Mouse (Mus musculus) cerebellum, adult 11 months (tissue): ENCODE measurements at regions not wholly inside any gene's neighbourhood (a gene's known extent, or its start where the extent isn't known, plus 50 kb on each side); places are given as distances from the start of the nearest gene placed in this dataset.

Experiments
- DNase-seq: peaks from one replicate; pipeline ENCODE4 v3.0.0; 2022

DNA sequence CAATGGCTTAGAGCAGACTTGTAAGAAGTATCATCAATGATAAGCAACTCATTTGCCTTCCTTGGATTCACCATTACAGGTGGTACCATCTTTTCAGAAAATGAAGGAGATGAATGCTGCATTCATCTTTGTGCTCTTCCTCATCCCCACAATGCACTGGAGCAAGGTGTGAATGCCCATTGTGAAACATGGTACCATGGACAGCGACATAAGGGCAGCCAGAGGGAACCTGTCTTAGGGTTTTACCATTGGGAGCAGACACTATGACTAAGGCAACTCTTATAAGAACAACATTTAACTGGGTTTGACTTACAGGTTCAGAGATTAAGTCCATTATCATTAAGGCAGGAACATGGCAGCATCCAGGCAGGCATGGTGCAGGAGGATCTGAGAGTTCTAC lies 60.1 kb upstream of the Kcnj6 start:
- DNase-seq, result no peak

DNA sequence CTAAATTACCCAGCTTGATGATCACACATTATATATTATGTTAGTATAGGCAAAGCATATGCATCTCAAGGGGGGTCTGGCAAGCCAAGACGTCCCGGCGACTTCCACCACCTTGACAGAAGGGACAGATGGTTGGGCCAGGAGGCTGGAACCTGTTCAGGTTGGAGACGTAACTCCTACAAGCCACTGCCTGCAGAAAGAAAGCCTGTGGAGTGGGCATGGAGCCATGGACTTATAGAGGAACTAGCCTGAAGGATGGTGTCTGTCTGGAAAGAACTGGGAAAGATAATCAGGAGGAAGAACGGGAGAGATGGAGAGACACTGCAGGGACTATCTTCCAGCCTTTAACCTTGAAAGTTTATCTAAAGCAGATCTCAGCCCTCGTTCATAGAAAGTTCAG lies 66.9 kb upstream of the Kcnj6 start:
- DNase-seq, result peak; percentile 92

DNA sequence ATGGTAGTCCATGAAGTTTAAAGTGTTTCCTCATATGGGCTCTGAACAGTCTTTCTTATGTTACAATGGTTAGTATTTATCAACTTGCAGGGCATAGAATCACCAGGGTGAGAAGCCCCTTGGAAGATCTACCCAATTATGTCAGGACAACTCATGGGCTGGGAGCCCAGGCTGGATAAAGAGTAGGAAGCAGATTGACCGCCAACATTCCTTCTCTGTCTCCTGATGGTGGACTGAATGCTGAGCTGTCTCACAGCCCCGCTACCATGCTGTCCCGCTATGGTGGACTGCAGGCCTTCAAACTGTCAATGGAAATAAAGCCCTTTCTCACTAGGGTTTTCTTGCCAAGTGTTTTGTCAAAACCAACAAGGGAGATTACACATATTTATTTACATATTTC lies 69.2 kb upstream of the Kcnj6 start:
- no peak for DNase-seq

DNA sequence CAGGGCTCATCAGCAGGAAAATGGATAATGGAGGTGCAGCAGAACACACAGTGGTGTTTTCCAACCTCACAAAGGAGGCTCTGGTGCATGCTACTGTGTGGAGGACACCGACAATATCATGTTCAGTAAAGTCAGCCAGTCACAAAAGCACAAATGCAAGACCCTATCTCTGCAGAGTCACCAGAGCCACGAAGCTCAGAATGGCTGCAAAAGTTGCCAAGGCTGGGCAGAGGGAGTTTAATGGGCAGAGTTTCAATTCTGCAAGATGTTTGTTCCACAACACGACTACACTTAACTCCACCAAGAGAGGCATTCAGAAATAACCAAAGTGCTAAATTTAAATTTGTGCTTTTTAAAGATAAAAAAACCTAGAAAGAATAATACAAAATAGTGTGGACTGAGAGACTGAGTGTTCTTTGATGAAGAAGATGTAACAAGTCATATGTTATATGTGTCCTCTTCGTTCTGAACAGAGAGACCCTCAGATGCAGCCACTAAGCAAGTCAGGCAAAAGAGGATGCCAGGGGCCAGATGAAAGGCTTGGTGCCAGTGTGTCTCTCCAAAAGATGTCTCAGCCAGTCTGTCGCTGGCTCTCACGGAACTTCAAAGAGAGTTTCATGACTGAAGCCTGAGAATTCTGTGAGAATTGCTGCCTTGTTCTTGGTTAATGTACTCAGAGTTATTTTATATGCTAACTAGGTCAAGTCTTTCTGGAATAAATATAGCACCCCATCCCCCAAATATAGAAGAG lies 95.1 kb upstream of the Kcnj6 start:
- DNase-seq, result no peak

DNA sequence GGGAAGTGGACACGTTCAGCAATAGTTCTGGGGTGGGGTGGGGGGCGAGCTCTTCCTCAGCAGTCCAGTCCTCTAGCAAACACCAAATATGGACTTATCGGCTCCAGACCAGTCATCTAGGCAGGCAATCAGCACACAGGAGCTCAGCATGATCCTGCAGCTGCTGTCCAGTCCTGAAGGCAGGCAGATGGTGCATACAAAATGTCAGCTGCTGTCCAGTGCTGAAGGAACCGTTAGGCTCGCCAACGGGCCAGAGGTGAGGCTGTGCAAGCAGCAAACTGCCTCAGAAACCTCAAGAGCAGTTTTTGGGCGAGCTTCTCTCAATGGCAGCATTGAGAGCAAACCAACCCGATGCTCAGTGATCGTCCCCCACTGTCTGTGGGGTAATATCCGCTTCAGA lies 96.3 kb upstream of the Kcnj6 start:
- no peak for DNase-seq

DNA sequence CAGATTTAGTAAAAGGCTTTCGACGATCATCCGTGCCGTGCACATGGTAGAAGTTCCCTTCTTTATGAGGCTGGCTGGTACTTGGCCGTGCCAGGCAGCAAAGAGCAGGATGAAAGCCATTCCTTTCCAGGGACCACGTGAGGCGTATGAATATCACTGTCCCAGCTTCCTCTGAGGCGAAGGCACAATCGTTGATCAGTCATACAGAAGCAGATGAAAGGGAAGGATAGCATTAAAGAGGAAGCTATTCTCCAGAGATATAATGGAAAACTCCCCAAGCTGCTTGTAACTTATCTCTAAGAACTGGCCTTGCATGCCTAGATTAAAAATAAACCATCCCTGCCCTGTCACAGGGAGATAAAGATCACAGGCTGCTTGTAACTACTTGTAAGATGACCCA lies 103.5 kb upstream of the Kcnj6 start:
- DNase-seq, result no peak

DNA sequence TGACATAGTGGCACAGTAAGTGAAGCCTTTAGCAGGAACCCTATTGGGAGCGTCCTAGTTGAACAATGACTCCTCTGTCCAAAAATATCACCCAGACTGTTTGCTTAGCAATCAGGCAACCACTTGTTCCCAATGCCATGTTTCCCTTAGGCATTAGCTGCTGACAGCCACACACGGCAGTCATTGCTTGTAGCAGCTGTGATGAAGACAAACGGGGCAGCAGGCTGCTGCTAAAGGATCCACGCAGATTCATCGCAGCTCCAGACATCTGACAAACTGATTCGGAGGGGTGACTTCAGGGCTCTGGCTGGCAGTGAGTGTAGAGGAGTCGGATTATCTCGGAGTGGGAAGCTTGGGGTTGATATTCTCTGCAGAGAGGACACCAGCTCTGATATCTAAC lies 120.0 kb upstream of the Kcnj6 start:
- no peak for DNase-seq

DNA sequence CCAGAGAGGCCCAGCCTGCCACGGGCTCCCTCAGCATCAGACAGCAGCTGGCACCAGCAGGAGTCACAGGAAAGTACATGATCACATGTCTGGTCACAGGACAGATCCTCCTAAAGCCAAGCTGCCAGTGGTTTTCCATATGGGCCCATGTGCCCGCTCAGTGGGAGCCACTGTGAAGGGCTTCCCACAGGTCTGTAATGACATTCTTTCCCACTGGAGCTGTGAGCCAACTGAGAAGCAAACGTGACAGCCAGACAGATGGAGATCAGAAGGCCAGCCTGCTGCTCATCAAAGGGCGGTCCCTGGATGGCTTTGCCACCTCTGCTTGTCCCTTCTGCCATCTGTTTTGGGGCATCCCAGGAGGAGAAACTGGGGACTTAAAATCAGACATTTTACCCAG lies 121.8 kb upstream of the Kcnj6 start:
- no peak for DNase-seq

DNA sequence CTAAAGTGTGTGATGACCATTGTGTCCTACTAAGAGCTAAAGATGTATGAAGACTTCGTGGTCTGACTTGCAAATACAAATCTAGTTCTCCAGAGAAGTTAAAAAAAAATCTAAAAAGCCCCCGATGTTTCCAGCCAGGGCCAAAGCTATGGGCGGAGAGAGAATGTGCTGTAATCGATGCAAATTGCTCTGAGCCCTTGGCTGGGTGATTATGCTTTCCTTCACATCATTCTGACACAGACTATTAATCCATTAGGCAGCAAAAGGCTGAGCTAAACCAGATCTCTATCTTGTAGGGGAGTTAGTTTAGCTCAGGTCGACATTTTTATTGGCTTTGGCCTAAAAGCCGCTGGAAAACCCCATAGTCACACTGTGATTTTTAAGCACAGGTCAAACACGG lies 124.5 kb upstream of the Kcnj6 start:
- no peak for DNase-seq

DNA sequence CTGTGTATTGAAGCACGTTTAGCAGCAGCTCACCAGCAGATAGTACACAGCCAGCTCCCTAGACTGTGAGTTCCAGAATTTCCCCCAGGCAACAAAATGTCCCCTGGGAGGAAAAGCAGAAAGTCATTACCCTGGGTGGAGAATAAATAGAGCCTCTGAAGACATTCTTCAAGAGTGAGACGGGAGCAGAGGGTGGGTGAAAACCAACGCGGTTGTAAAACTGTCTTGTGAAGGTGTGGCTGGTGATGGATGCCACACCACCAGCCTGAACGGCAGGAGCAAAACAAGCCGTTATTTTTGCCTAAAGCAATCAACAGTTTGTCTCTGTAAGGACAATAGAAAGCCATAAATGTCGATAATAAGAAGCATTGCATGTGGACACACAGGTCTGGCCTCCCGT lies 129.7 kb upstream of the Kcnj15 start:
- DNase-seq, result no peak

DNA sequence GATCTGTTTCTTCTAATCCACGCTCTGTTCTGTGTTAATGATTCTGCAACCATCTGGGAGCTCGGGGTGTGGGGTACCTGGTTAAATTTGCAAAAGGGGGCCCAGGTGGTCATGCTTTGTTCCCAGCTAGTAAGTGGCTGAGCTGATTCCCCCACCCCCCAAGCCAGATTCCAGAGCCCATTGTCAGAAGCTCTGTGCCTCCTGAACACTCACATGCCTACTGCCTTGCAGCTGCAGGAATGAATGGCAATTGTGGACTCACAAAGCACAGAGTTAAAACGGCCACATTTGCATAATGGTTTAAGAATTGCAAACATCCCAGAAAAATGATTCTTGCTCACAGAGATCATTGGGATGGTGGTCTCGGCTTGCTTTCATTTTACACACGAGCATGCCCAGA lies 125.5 kb upstream of the Kcnj15 start:
- no peak for DNase-seq

DNA sequence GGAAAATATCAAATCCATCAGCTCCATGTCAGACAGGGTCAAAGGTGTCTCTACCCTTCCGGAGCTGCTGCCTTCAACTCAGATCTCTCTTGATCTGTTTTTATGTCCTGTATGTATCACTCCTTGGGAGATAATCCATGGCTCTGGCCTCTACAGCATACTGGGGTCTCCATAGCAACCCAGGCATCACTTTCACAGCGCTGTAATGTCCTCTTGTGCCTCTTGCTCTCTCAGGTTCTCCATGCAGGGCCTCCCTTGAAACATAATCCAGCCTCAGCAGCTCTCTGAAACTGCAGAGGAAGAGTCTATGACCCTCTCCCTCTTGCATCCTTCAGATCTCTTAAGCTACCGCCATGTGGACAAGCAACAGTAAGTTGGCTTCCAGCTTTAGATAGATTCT lies 118.5 kb upstream of the Kcnj15 start:
- no peak for DNase-seq

DNA sequence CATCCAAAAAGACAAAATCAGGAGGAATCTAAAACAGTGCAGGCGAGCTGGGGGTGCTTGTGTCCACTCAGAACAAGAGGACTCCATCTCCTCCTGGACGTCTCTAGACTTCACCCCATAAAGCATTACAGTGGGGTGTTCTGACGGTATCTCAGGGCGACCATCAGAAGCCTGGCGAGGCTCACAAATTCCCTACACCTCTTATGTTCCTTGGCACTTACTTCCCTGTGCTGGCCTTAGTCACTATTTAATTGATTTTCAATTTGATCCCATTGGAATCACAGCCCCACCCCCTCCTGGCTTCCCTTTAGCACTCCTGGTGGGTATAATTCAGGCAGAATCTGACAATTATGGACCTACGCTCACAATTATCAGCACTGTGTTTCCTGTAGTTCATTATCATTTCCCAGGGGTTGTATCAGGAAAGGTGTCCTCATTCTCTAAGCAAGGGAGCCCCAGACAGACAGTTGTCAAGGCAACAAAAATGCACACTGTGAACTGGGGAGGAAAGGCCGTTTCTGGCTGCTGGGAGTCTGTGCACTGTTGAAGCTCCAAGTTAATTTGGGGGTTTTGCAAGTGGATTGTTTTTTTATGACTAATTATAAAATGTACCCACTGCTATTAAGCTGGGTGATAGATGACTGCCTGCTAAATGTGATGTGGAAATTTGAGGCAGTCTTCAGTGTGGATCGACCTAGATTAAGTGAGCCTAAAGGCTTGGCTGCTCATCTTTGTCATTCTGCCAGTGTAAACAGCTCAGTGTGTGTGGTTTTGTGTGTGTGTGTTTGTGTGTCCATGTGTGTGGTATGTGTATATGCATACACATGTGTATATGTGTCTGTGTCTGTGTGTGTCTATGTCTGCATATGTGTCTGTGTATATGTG lies 115.6 kb upstream of the Kcnj15 start:
- DNase-seq, result no peak

DNA sequence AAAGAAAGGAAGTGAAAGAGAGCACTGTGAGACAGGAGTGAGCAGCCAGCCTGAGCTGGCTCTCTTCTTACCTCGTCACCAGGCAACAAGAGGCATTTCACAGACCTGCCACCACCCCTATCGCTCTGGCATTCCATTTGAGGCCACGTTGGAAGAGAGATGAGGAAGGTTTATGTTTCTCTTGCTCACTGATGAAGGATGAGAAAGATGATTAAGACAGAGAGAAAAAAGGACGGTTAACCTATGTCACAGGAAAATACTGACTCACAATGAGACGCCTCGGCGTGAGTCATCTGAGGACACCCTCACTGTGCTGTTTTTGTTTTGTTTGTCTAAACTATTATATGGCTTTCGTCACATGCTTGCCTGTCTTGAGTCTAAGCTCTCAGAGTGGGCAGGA lies 106.9 kb upstream of the Kcnj15 start:
- no peak for DNase-seq

DNA sequence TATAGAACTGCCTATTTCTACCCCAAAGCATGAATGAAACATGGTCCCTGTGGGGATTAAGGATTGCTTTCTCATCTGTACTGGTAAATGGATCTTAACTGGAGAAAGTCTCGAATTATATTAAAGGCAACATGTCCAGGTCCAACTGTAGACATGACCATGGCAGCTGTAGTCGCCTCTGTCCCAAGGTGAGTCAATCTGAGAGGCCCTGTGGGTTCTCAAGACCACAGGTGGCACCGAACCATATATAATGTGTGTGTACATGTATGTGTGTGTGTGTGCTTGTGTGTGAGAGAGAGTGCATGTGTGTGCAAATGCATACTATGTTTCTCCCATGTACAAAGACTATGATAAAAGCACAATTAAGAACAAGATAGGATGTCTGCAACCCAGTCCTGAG lies 105.9 kb upstream of the Kcnj15 start:
- no peak for DNase-seq

DNA sequence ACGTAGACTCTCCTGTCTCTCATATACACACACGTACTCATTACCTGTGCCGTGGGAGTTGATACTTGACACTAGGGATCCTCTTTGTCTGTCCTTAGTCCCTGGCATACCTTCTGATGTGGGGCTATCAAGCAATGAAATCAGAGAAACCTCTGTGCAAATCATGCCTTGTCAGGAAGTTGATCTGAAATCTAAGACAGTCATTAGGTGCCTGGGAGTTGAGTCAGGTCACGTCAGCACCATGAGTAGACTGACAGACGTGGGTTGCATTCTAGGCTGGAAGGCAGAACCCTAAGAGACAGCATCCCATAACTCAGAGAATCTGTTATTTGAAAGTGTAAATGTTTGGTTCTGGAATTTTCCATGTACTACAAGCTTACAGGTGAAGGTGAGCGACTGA lies 105.4 kb upstream of the Kcnj15 start:
- no peak for DNase-seq

DNA sequence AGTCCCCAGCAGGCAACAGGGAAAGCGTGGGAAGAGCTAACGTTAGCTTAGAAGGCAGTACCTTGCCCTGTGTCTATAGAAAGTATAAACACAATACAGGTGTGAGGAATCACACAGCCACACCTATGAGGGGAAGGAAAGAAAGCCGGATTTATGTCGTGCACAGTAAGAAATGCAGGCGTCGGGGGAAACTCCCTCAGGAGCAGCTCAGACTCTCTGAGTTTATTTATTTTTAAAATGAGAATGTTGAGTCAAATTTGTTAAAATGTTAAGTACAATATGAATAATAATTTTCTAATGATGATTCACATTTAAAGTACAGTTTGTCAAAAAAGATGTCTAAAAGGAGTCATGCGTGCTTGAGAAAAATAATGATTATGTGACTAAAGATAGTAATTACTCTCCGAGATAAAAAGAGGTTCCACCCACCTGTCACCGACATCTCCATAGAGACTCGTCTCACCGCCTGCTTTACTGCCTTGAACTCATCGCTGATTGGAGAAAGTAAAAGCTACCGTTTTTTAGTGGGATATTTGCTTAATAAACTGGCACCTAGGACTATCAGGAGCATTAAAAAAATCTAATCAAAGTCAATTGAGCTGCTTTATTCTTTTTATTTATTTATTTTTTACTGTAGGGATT lies 104.5 kb upstream of the Kcnj15 start:
- DNase-seq, result no peak

DNA sequence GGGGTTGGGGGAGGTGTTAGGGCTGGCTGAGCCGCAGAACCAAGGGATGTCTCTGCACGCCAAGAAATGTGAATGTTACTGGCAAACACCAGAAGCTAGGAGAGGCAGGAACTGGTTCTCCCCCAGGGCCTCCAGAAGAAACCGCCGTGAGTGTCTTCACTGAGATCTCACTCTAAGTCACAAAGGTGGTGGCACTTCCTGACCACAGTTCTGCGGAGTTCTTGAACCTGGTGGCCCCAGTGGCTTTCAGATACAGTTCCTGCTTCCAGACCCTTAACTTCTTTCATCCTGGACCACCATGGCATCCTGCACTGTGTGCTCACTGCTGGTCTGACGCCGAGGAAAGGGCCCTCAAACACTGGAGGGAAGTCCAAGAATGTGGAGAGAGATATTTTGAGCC lies 89.0 kb upstream of the Kcnj15 start:
- DNase-seq, result no peak

DNA sequence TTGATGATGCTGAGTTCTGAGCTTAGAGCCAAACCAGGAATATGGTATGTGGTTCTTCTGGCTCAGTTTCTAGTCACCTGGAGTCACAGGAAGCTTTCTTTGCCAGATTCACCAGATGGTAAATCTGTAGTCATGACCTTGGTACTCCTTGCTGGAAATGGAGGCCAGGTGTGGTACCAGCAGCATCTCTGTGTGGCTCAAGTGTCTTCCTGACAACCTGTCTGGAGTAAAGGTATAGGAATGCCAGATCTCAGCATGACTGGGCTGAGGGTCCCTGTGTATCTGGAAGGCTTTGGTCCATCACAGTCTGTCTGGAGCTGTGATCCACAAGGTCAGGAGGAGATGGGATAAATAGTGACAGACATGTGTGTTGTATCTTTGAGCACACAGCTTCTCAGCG lies 88.0 kb upstream of the Kcnj15 start:
- peak; percentile 19 for DNase-seq

DNA sequence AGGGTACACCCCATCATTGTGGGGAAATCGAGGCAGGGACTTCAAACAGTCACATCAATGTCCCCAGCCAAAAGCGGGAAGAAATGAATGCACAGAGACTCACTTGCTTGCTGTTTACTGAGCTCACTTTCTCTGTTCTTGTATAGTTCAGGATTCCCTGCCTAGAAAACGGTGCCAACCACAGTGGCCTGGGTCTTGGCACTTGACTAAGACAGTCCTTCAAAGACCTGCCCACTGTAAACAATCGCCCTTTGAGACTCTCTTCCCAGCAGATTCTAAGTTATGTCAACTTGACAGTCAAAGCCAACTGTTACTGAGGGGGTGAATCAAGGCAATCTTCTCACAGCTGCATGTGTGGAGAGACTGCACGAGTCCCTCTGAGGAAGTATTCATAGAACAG lies 76.8 kb upstream of the Kcnj15 start:
- DNase-seq, result no peak

DNA sequence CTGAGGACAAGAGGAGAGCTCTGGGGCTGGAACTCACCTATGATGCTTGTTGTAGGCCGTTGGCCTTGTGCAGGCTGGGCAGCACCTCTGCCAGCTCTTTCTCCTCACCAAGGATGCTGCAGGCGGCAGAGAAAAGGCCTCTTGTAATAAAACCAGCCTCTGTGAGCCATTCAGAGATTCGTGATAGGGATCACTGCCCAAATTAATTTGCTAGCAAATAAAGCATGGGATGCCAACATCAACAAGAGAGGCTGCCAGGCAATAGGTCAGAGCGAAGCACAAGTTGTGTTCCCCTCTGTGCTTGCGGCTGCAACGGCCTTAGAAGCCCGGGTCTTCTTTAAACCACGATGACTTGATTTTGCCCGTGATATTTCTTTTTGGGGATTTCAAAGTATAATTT lies 72.0 kb upstream of the Kcnj15 start:
- no peak for DNase-seq

DNA sequence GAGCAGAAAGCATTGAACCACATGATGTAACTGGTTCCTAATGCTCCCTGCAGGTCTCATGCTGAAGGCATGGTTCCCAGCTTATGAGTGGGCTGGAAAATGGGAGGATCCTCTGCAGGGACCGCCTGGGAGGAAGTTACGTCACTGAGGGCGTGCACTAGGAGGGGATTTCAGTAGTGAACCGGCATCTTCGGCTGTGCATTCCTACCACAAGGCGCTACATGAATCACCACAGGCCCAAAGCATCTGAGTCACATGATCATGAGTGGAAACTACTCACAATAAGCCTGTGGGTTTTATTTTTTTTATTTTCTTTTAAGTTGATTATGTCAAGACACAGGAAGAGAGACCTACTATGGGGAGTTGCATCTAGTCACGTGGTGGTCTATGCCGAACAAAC lies 68.2 kb upstream of the Kcnj15 start:
- DNase-seq, result no peak

DNA sequence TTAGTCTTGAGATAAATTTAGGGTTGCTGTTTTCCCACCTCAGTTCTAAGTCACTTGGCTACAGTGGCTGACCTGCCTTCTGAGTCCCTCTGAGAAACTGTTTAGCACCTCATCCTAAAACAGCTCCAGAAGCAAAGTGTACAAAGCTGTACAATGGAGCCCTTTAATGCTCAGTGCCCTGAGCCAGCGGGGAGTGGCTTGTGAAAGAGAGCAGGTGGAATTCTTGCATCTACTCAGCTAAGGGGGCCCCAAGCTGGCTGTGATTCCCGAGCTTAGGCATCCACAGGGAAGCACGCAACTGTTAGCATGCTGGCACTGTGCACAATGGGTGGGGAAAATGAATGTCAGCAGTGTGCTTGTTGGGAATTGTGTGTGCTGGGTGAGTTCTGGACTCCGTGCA lies 63.2 kb upstream of the Kcnj15 start:
- DNase-seq, result no peak

DNA sequence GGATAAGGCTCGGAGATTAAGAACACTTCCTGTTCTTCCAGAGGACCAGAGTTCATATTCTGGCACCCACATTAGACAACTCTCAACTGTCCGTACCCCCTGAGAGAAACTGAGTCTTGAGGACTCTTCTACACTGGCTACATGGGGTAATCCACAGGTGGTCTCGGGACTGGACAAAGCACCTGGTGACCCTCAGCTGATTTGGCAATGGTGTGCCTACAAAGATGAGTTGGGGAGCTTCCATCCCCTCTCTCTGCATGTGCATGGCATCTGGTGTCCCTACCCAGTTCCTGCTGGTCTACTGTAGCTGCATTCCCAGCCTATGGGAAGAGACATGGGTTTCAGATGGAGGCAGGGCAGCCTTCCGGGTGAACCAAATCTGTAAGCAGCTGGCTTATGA lies 61.2 kb upstream of the Kcnj15 start:
- DNase-seq, result no peak
